In genomic region chr9:64119898-64120297, GRCm38 (mm10) we compare ENCODE assay signal across 8 mouse cellular contexts. TPM values are rescaled to one million over a fixed set of nuclear protein-coding genes. Genes with fewer than 3 reads are reported as not detected.
DNase-seq lines count a peak whose midpoint lies in the region; ATAC-seq lines count a peak whose summit lies in the region.

No protein-coding gene starts in this region.

- DNase-seq in cerebellum, adult 8-10 months = peak; percentile 23
- DNase-seq in right cerebral cortex, adult 2 months (ENCODE audit: low spot score in 2 of 2) = peak; percentile 20 to 21
- DNase-seq in right cerebral cortex, postnatal 36 days (ENCODE audit: low spot score in 2 of 2) = no peak
- DNase-seq in kidney, postnatal 14 days = peak; percentile 47
- peak; percentile 60 for DNase-seq in lung, postnatal 36 days
- peak; percentile 80 for DNase-seq in testis, postnatal 14 days (ENCODE audit: low spot score)

- no peak for ATAC-seq in cerebellum, adult (ENCODE audit: insufficient number of reproducible peaks, low FRiP score, low TSS enrichment)
- ATAC-seq in common myeloid progenitor, adult 5-6 weeks (replicated peaks; ENCODE audit: low read depth, poor library complexity, severe bottlenecking) = peak; percentile 68

RNA-seq across cellular contexts. Expression of gene Lctl, which starts 3.0 kb away (rescaled TPM):
- total RNA-seq in common myeloid progenitor, adult 5-6 weeks (2017) = 0.18 TPM in 1 of 2 replicates, not detected in the other

RNA-seq across cellular contexts. Expression of gene Zwilch, which starts 53.0 kb away (rescaled TPM):
- 136 and 138 TPM in 2 replicates for total RNA-seq in common myeloid progenitor, adult 5-6 weeks (2017)

RNA-seq across cellular contexts. Expression of gene Rpl4, which starts 53.3 kb away (rescaled TPM):
- 3,431 and 3,472 TPM in 2 replicates for total RNA-seq in common myeloid progenitor, adult 5-6 weeks (2017)

RNA-seq across cellular contexts. Expression of gene Snapc5, which starts 59.2 kb away (rescaled TPM):
- 37.7 and 44.9 TPM in 2 replicates for total RNA-seq in common myeloid progenitor, adult 5-6 weeks (2017)

Comparison
In these comparisons a context has a peak if more than half of its experiments do, and no peak if none do; other contexts are left out.
1. DNase-seq: peak in cerebellum, adult 8-10 months (single experiment), right cerebral cortex, adult 2 months (2 of 2), kidney, postnatal 14 days (single experiment), lung, postnatal 36 days (single experiment) and testis, postnatal 14 days (single experiment); none in right cerebral cortex, postnatal 36 days (0 of 2).